Mouse (Mus musculus) spleen, adult 2 months (tissue): Measurements from ENCODE around the gene Zfyve21. TPM values are rescaled to one million over a fixed set of nuclear protein-coding genes. Genes with fewer than 3 reads are reported as not detected.

Experiments
- DNase-seq, 2 experiments: peaks; one replicate each; pipeline versions ENCODE4 v3.0.0 to v3.0.0-alpha.2; 2012 to 2021; ENCODE audit warnings: low spot score in 2 of 2, low read depth in 1 of 2
- H3K27ac ChIP-seq: fragments of 200-500 bp; 2 replicates; pipeline ENCODE4 v1.5.1; 2012; ENCODE audit warnings: low read length, inconsistent platforms; ENCODE audit not compliant: insufficient read depth
- H3K27me3 ChIP-seq: fragments of 200-500 bp; 2 replicates; pipeline ENCODE4 v1.6.1; 2012; ENCODE audit warnings: mild to moderate bottlenecking, moderate library complexity, low read length, inconsistent platforms; ENCODE audit not compliant: control insufficient read depth, insufficient read depth
- H3K36me3 ChIP-seq: fragments of 200-500 bp; 2 replicates; pipeline ENCODE4 v1.6.1; 2012; ENCODE audit warnings: mild to moderate bottlenecking, low read length, inconsistent platforms; ENCODE audit not compliant: control insufficient read depth, insufficient read depth
- H3K4me1 ChIP-seq: fragments of 200-500 bp; 2 replicates; pipeline ENCODE4 v1.6.1; 2011; ENCODE audit warnings: inconsistent platforms; ENCODE audit not compliant: control insufficient read depth, insufficient read depth, insufficient read length
- H3K4me3 ChIP-seq: fragments of 200-500 bp; 2 replicates; pipeline ENCODE4 v1.5.1; 2011; ENCODE audit warnings: mild to moderate bottlenecking, inconsistent platforms; ENCODE audit not compliant: insufficient read depth, insufficient read length; ENCODE audit errors: extremely low read depth
- CTCF ChIP-seq: fragments of 200-500 bp; IDR thresholded peaks from 2 replicates; pipeline ENCODE4 v1.5.1; 2011; ENCODE audit warnings: mild to moderate bottlenecking, inconsistent platforms; ENCODE audit not compliant: insufficient read depth, insufficient read length, insufficient replicate concordance; ENCODE audit errors: extremely low read depth
- POLR2A ChIP-seq: fragments of 200-500 bp; IDR thresholded peaks from 2 replicates; pipeline ENCODE4 v1.6.1; 2011; ENCODE audit warnings: low read depth, low read length, inconsistent platforms
- WGBS: fragments of 180-500 bp; shearing (Covaris S2); methylation state at CpG from one replicate; pipeline ENCODE4 v1.1.7; 2018; 5-methylcytosine and 5-hydroxymethylcytosine counted together
- polyA plus RNA-seq: library from polyadenylated mRNA; depleted of rRNA; stranded (reverse); fragments of >200 nt; gene quantifications from 2 replicates; pipeline ENCODE4 v1.2.3, GENCODE M21; 2012

Gene Zfyve21
- polyA plus RNA-seq, 1 experiment, result 14.7 TPM

- TF ChIP-seq POLR2A, result no peak
- TF ChIP-seq CTCF, result no peak
- H3K4me3 ChIP-seq, result peak overlapping the region; percentile 76
- no peak overlapping the region for H3K27ac ChIP-seq
- H3K27me3 ChIP-seq, result no peaks in the 10 kb centered on the region
- DNase-seq, result no peak
- no peaks in the 10 kb centered on the region for H3K36me3 ChIP-seq
- H3K4me1 ChIP-seq, result peaks cover 10% of the 10 kb centered on the region; the same call in 1 of the 2 replicates
- WGBS, result 6% methylated on average over 27 of the region's 27 CpGs
Observed at GRCm38 (mm10) chr12:111813111-111813765, 732 bp upstream of the Zfyve21 start.

DNA sequence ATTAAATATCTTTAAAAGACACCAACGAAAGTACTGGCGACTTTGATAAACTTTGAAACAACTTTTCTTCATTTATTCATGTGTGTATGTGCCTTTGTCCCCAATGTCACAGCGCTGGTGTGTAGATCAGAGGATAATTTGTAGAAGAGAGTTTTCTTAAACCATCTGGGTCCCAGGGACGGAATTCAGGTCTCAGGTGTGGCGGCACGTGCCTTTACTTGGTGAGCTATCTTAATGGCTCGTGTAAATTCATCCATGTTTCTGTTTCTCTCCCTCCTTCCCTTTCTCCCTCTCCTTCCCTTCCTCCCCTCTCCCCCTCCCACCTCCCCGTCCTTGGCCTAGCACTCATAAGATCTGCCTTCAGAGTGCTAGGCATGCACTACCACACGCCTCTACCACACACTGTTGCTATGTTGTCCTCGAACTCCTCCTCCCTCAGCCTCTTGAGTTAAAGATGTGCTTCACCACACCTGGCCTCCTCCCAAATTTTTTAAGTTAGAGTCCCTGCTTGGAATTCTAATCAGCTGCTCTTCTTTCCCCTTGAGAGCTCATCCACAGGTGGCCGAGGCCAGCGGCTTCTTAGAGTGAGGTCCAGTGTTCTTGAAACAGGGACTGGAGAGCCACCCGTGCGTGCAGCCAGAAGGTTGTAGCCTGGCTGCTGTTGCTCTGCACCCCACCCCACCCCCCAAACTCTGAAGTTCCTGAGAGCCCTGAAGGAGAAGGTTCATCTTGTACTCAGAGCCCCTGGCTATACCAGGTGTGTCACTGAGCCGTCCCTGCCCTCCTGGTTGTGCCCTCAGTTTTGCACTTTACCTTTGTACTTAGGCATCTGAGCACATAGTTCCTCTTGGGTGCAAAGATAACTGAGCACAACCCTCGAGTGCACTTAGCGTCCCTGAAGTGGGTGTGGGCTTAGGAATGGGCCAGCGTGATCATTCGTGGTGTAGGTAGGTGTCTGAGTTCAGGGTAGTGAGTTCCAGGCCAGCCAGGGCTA, 1.1 kb downstream of the Zfyve21 start:
- Histone ChIP-seq H3K27ac (no peak overlapping the region), H3K4me3 (peak overlapping the region; percentile 92), H3K4me1 (peaks cover 5% of the 10 kb centered on the region; the same call in 1 of the 2 replicates), H3K27me3 (no peaks in the 10 kb centered on the region), H3K36me3 (no peaks in the 10 kb centered on the region)
- TF ChIP-seq CTCF, result no peak
- TF ChIP-seq POLR2A, result no peak
- WGBS, result 40% methylated on average over 19 of the region's 19 CpGs
- DNase-seq, result no peak

- no peak overlapping the region for H3K4me3 ChIP-seq
- no peak for DNase-seq
- TF ChIP-seq POLR2A, result no peak
- TF ChIP-seq CTCF, result no peak
- 88% methylated on average over 13 of the region's 13 CpGs for WGBS
- no peak overlapping the region for H3K27ac ChIP-seq
- peaks cover 4% of the 10 kb centered on the region; the same call in 1 of the 2 replicates for H3K4me1 ChIP-seq
- H3K36me3 ChIP-seq, result no peaks in the 10 kb centered on the region
- H3K27me3 ChIP-seq, result no peaks in the 10 kb centered on the region
Observed at GRCm38 (mm10) chr12:111816528-111816927, 2.6 kb downstream of the Zfyve21 start.

DNA sequence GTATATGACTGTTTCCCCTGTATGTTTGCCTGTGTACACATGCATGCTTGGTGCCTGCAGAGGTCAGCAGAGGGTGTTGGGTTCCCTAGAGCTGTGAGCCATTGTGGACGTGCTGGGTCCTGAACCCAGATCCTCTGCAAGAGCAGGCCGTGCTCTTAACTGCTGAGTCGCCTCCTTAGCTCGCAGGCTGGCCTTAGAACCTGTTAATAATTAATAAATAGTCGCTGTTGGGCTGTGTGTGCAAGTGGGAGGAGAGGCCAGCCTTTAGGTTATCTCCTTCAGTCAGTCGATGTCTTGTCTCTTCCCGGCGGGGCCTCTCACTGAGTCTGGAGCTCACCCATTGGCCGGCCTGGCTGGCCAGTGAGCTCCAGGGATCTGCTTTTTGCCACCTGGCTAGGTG, 3.0 kb downstream of the Zfyve21 start:
- WGBS, result 72% methylated on average over 9 of the region's 9 CpGs
- H3K27ac ChIP-seq, result no peak overlapping the region
- no peaks in the 10 kb centered on the region for H3K36me3 ChIP-seq
- H3K4me3 ChIP-seq, result no peak overlapping the region
- H3K4me1 ChIP-seq, result peaks cover 4% of the 10 kb centered on the region; the same call in 1 of the 2 replicates
- no peak for DNase-seq
- H3K27me3 ChIP-seq, result no peaks in the 10 kb centered on the region
- TF ChIP-seq CTCF (no peak), POLR2A (no peak)

DNA sequence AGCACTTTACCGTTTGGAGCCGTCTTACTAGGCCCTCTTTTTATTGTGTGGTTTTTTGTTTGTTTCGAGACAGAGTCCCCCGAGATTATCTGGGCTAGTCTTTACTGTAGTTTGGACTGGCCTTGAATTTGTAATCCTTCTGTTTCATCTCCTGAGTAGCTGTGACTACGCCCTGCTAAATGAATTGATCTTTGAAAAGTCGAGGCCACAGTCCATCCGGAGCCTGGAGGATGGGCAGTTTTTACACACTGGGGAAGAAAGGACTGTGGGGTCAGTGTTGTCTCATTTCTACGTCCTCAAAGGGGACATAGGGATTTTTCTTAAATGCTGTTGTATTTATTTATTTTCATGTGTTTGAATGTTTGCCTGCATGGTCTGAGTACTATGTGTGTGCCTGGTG, 4.0 kb downstream of the Zfyve21 start:
- Histone ChIP-seq H3K36me3 (no peaks in the 10 kb centered on the region), H3K27ac (no peak overlapping the region), H3K4me3 (no peak overlapping the region), H3K4me1 (peaks cover 4% of the 10 kb centered on the region; the same call in 1 of the 2 replicates), H3K27me3 (no peaks in the 10 kb centered on the region)
- DNase-seq, result no peak
- WGBS, result 84% methylated on average over 8 of the region's 8 CpGs
- TF ChIP-seq CTCF, result no peak
- no peak for TF ChIP-seq POLR2A

- no peak for DNase-seq
- H3K4me1 ChIP-seq, result peaks cover 1% of the 10 kb centered on the region; the same call in 1 of the 2 replicates
- H3K4me3 ChIP-seq, result no peak overlapping the region
- no peaks in the 10 kb centered on the region for H3K27me3 ChIP-seq
- WGBS, result 83% methylated on average over 8 of the region's 8 CpGs
- H3K27ac ChIP-seq, result no peak overlapping the region
- TF ChIP-seq CTCF, result no peak
- TF ChIP-seq POLR2A, result no peak
- no peaks in the 10 kb centered on the region for H3K36me3 ChIP-seq
Observed at GRCm38 (mm10) chr12:111819936-111820335, 6.0 kb downstream of the Zfyve21 start.
